Mouse (Mus musculus) retina, postnatal 7 days (tissue): ENCODE measurements around the gene Gm20489.

Experiments
- DNase-seq: peaks from one replicate; pipeline ENCODE4 v3.0.0-alpha.2; 2012; ENCODE audit warnings: low read depth, low spot score

Gene Gm20489

GRCm38 (mm10) chrX:101260441-101261325 lies 8.1 kb downstream of the Gm20489 start:
- no peak for DNase-seq

DNA sequence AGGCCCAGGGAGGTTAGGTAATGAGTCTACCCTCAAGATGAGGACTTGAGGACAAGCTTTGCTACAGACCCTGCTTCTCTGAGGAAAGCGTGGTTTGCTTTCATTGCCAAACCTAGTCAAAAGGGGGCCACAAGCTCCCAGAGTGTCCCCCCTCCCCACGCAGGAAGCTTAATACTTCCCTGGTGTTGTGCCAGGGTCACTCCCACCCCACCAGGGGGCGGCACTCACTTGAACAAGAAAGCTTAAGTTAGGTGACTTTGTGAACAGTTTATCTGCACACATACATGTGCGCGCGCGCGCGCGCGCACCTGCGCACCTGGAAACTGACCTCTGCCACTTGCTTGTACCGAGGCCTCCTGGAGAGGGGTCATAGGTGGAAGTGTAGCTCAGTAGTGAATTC lies 12.2 kb downstream of the Gm20489 start:
- no peak for DNase-seq

- no peak for DNase-seq
Measured at GRCm38 (mm10) chrX:101254740-101255139, 14.1 kb downstream of the Gm20489 start.

- peak; percentile 71 for DNase-seq
Measured at GRCm38 (mm10) chrX:101253952-101254729, 14.7 kb downstream of the Gm20489 start, which contains the start of gene Foxo4. Gene Foxo4, plus strand, starts transcription at chrX:101254528.

DNA sequence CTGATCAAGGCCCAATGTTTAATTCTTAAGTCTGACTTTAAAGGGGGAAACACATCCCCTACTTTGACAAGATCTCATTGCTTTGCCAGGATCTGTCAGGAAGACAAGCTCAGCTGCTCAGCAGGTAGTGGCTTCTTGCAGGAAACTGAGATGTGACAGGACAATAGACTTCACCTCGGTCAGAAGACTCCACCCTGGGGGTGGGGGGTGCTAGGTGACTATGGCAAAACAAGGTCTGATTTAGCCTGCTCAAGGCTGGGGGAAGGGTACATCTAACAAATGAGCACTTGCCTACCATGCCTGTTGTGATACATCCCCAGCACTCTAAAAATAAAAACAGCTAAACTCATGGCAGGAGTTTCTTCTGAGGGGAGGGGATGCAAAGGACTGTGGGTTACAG lies 23.8 kb downstream of the Gm20489 start:
- no peak for DNase-seq

DNA sequence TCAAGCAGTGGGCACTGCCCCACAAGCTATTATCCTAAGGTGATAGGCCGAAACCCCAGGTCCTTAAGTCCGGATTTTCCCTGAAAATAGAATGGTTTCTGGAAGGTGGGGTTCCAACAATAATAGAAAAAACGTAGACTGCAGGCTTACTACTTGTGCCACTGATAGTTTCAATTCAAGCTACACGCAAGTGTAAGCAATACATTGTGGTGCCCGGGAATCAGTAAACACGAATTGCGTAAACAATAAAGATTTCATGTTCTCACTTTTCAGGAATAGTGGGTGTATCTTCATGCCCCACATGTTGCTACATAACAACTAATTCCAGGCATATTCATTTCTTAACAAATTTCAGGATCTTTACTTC lies 46.0 kb downstream of the Gm20489 start:
- no peak for DNase-seq

- DNase-seq: peak; percentile 82
Measured at GRCm38 (mm10) chrX:101221834-101222795, 46.7 kb downstream of the Gm20489 start, which contains the start of gene Snx12. Gene Snx12, minus strand, starts transcription at chrX:101222563.
